Mouse (Mus musculus) thymus, postnatal 4 days (tissue): ENCODE results near the gene Rd3.

Experiments used
- DNase-seq: peaks from one replicate; pipeline ENCODE4 v3.0.0; 2021

Rd3 gene

DNA sequence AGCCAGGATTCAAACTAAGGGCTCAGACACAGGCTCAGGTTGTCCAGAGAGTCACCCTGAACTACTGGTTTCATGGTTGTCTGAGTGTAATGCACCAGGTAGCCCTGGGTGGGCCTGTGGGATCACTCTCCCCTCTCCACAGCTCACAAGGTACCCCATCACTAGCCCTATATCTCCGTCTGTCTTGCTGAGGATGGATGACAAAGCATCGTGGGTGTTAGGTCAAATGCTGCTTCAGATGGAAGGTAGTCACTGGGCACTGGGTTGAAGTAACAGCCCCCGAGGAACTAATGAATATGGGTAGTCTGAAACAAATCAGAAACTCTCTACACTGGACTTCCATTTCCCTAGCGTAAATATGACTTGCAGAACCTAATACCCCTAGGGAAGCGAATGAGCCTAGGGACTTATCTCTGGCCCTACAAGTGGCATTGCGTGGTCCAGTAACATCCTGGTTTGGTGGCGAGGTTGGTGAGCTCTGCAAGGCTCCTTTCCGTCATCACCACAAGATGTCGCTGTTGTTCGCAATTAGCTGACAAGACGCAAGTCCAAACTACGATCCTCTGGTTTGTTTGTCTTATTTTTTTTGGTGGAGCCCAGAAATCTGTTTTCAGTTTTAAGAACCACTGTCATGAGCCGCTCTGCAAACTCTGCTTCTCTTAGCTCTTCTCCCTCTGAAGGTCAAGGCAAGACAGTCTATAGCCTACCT lies 12.2 kb upstream of the Rd3 start:
- peak; percentile 81 for DNase-seq

GRCm38 (mm10) chr1:191969939-191970338 lies 7.2 kb upstream of the Rd3 start:
- no peak for DNase-seq

DNA sequence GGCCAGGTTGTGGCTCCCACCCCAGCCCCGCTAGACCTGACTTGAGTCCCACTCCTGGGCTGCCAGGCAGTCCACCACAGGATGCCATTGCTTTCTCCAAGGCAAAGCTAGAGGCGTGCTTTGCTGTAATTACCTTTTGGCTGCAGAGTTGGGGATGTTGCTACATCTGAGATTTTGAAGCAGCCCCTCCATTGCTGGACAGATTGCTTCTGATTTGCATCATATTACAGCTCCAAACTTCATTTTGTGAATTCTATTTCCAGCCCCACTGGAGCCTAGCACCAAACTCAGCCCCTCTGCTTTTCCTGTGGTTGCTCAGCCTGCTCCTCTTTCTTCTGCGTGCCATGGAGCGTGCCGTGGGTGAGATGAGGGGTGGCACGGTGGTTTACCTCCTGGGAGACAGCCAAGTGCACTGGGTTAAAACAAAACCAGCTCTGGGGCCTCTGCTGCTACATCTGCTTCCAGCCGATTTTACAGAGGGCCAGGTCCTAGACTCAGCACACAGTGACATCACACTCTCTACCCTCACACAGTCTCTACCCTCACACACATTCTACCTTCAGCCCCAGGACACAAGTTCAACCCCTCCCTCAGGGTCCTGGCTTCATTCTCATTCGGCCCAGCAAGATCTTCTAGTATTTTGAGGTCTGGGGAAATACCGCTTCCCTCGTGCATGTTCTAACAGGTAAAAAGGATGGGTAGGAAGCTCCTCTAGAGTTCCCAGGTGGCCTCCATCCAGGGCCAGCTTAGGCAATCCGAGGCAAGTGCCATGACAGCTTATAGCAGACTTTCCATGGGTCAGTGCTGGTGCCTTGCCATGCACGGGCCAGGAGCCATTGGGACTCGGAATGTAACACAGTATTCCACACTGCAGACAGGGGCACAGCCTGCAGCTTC lies 2.4 kb upstream of the Rd3 start:
- DNase-seq = no peak

DNA sequence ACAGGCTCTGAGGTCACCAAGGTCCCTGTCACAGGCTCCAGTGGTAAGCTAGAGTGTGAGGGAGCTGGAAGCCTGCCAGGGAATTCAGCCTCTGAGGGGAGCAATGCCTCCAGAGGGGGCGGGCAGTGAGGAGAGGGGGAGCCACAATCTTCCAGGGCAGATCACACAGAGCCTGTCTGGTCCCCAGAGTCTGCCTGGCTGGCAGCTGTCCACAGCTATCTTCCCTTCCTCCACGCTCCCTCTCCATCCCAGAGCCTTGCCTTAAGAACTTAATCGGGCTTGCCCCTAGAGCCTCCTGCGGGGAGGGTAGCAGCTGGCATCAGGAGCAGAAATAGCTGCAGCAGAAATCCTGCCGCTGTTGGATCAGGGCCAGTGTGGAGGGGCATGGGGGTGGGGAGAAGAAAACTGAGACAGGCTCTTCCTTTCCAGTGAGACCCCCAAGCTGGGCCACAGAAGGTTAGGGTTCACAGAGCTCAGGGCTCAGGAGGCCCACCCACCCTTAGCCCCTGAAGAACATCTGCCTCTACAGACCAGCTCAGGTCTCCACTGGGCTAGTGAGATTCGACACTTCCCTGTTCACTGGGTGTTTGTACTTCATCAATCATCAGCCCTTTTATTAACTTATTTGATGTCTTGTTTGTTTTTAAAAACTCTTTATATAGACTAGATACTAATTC lies 4.4 kb downstream of the Rd3 start:
- no peak for DNase-seq

GRCm38 (mm10) chr1:191986674-191987480 lies 9.7 kb downstream of the Rd3 start:
- no peak for DNase-seq

GRCm38 (mm10) chr1:191987481-191987769 lies 10.3 kb downstream of the Rd3 start:
- no peak for DNase-seq

DNA sequence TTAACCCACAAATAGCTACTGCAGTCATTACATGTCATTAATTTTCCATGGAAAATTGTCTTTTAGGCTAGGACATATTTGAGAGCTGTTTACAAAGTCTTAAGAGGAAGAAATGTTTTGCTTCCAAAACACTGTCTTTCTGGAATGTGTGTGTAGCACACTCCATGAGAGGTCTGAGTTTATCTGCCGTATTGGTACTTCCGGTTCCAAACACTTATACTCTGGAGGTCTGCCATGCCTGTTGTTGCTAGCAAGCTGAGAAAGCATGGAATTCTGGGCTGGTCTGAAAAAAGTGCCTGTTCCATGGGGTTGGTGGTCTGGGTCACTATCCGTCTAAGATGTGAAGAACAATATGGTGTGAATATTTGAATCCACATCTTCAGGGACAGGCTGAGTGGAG lies 11.5 kb downstream of the Rd3 start:
- no peak for DNase-seq

GRCm38 (mm10) chr1:191989060-191989459 lies 11.9 kb downstream of the Rd3 start:
- DNase-seq = no peak

GRCm38 (mm10) chr1:191989994-191990393 lies 12.8 kb downstream of the Rd3 start:
- peak; percentile 98 for DNase-seq

DNA sequence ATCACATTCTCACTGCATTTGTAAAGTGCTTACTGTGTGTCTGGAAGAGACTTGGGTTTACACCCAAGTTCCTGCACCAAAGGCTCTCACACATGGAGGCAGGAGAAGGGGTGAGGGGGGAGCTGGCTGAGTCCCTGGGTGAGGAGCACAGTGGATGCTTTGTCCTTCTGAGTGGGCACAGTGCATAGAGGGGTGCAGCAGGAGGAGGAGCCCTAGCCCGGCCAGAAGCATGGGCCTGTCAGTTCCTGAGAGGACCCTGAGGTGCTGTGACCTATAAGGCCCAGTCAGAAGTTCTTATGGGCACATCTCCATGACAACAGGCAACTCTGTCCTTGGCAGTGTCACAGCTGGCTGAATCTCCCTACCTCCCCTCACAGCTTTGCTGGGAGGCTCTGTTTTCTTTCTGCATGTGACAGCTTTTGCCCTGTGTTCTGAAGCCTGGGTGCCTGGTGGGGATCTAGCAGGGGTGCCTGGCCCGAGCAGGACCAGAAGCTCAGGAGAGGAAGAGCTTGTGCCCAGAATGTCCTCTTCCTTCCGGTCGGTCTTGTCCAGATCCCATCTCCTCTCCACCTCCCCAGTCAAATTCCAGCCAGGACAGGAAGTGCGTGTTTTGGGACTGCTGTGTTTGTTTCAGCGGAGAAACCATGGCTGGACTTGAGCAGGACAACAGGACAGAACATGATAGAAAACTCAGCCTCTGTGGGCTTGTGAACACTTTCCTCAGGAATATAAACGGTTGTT lies 15.0 kb downstream of the Rd3 start:
- no peak for DNase-seq

GRCm38 (mm10) chr1:191994476-191994875 lies 17.3 kb downstream of the Rd3 start:
- no peak for DNase-seq

DNA sequence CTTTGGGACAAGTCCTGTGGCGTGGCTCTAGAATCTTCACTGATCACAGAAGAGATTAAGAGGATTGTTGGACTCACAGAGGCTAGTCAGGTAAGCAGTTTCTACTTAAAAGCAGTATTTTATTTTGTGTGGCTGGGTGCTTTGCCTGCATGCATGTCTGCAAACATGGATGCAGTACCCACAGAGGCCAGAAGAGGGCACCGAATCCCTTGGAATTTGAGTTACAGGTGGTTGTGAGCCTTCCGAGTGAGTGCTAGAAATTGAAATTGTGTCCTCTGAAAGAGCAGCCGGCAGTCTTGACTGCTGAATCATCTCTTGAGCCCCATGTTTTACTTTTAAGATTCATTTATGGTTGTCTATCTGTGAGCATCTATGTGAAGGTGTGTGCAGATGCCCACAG lies 18.3 kb downstream of the Rd3 start:
- peak; percentile 90 for DNase-seq

- DNase-seq = no peak
Observed at GRCm38 (mm10) chr1:191995916-191996315, 18.7 kb downstream of the Rd3 start.

DNA sequence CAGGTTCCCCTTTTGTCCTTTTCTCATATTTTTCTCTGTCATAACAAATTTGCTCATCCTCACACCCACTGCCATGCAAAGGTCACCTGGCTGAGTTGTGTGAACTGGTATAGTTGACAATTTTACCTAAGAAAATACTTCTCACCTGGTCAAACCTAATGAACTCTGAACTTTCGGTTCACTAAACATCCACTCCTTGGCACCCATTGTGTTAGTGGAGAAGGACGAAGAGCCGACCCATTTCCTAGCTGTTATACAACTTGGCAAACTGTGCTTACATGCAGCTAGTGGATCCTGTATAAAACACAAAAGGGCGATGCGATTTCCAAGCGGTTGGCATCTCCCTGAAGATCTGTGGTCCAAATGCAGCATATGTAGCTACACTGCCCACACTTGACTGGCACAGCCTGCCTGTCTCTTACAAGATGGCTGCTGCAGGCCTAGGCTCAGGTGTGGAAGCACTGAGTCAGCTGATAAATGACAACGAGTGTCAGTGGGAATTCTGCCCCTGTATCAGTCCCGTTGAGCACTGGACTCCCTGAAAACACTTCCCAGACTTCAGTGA lies 19.5 kb downstream of the Rd3 start:
- DNase-seq = no peak

- DNase-seq = no peak
Observed at GRCm38 (mm10) chr1:191999022-191999421, 21.9 kb downstream of the Rd3 start.
